8 mouse cellular contexts compared by ENCODE assay signal in genomic region chr6:138421191-138421613, GRCm38 (mm10).
DNase-seq lines count a peak whose midpoint lies in the region; ATAC-seq lines count a peak whose summit lies in the region.

No protein-coding gene starts in this region.

- intact Hi-C loops in gastrocnemius, postnatal 14 days (cut with DNase I; ENCODE audit: low total_unique reads), result no loop called here

- H3K27ac ChIP-seq in kidney, embryonic 15.5 days, result 0 out of 2 replicates have a peak overlapping the region, but pooled peaks have one; percentile 19
- 0 out of 2 replicates have a peak overlapping the region, but pooled peaks have one; percentile 20 for H3K27ac ChIP-seq in embryonic facial prominence, embryonic 11.5 days (replicated peaks; ENCODE audit: low read depth, low read length)
- peak overlapping the region; percentile 85 for H3K27ac ChIP-seq in hindbrain, embryonic 16.5 days (ENCODE audit: low read depth, low read length)

- peaks cover 51% of the 10 kb centered on the region for H3K27me3 ChIP-seq in kidney, embryonic 15.5 days
- peaks cover 5% of the 10 kb centered on the region; the same call in 1 of the 2 replicates for H3K27me3 ChIP-seq in embryonic facial prominence, embryonic 11.5 days (ENCODE audit: control insufficient read depth, insufficient read depth, low read length)
- no peaks in the 10 kb centered on the region for H3K27me3 ChIP-seq in hindbrain, embryonic 16.5 days (replicated peaks; ENCODE audit: control insufficient read depth, insufficient read depth, low read length)

- 3% methylated on average over 14 of the region's 14 CpGs for WGBS in kidney, embryonic 15.5 days
- under 1% methylated on average over 14 of the region's 14 CpGs for WGBS in embryonic facial prominence, embryonic 11.5 days
- 2% methylated on average over 14 of the region's 14 CpGs for WGBS in hindbrain, embryonic 16.5 days

- no peaks in the 10 kb centered on the region for H3K9me3 ChIP-seq in kidney, embryonic 15.5 days (replicated peaks)
- no peaks in the 10 kb centered on the region for H3K9me3 ChIP-seq in embryonic facial prominence, embryonic 11.5 days (replicated peaks; ENCODE audit: control insufficient read depth, low read length)
- no peaks in the 10 kb centered on the region for H3K9me3 ChIP-seq in hindbrain, embryonic 16.5 days (ENCODE audit: control insufficient read depth, low read length)

- 0 out of 2 replicates have a peak, but pooled peaks have one; percentile 13 for ATAC-seq in kidney, embryonic 15.5 days (replicated peaks; ENCODE audit: low FRiP score)
- ATAC-seq in embryonic facial prominence, embryonic 11.5 days (replicated peaks; ENCODE audit: insufficient number of reproducible peaks, low FRiP score, low TSS enrichment, low read depth), result peak; percentile 75; the same call in 1 of the 2 replicates
- ATAC-seq in hindbrain, embryonic 16.5 days, result peak; percentile 18; the same call in 1 of the 2 replicates

- H3K9ac ChIP-seq in kidney, embryonic 15.5 days, result no peak overlapping the region
- peak overlapping the region; percentile 45 for H3K9ac ChIP-seq in embryonic facial prominence, embryonic 11.5 days (replicated peaks; ENCODE audit: low read length)
- peak overlapping the region; percentile 66 for H3K9ac ChIP-seq in hindbrain, embryonic 16.5 days (ENCODE audit: low read depth, low read length)

- H3K4me2 ChIP-seq in kidney, embryonic 15.5 days, result peak overlapping the region; percentile 70
- peak overlapping the region; percentile 62 for H3K4me2 ChIP-seq in embryonic facial prominence, embryonic 11.5 days (ENCODE audit: low read depth, low read length)
- peak overlapping the region; percentile 82 for H3K4me2 ChIP-seq in hindbrain, embryonic 16.5 days (ENCODE audit: low read length)

- H3K4me1 ChIP-seq in kidney, embryonic 15.5 days, result peaks cover 29% of the 10 kb centered on the region
- H3K4me1 ChIP-seq in embryonic facial prominence, embryonic 11.5 days (ENCODE audit: control insufficient read depth, insufficient read depth, low read length), result no peaks in the 10 kb centered on the region
- H3K4me1 ChIP-seq in hindbrain, embryonic 16.5 days (ENCODE audit: control insufficient read depth, insufficient read depth, low read depth, low read length), result peaks cover 12% of the 10 kb centered on the region

- H3K36me3 ChIP-seq in kidney, embryonic 15.5 days, result no peaks in the 10 kb centered on the region
- no peaks in the 10 kb centered on the region for H3K36me3 ChIP-seq in embryonic facial prominence, embryonic 11.5 days (replicated peaks; ENCODE audit: control insufficient read depth, insufficient read depth, low read depth, low read length)
- H3K36me3 ChIP-seq in hindbrain, embryonic 16.5 days (ENCODE audit: control insufficient read depth, insufficient read depth, low read length), result no peaks in the 10 kb centered on the region

- peak overlapping the region; percentile 4 for H3K4me3 ChIP-seq in kidney, embryonic 15.5 days (replicated peaks)
- H3K4me3 ChIP-seq in embryonic facial prominence, embryonic 11.5 days (ENCODE audit: low read depth, low read length), result peak overlapping the region; percentile 32
- peak overlapping the region; percentile 56 for H3K4me3 ChIP-seq in hindbrain, embryonic 16.5 days (ENCODE audit: low read length)

- DNase-seq in kidney, adult 11 months, result no peak
- DNase-seq in embryonic facial prominence, embryonic 11.5 days (ENCODE audit: low spot score), result peak; percentile 67
- DNase-seq in neural tube, embryonic 10.5 days (ENCODE audit: extremely low spot score, low spot score), result peak; percentile 63
- DNase-seq in adrenal gland, adult 8-10 months, result no peak
- DNase-seq in gastrocnemius, postnatal 25 days, result no peak
- no peak for DNase-seq in gastrocnemius, postnatal 14 days

Comparison
In these comparisons a context has a peak if more than half of its experiments do, and no peak if none do; other contexts are left out.
1. ATAC-seq: peak in every context shown above with its lines; median percentile 75 in embryonic facial prominence, embryonic 11.5 days; 18 in hindbrain, embryonic 16.5 days; 13 in kidney, embryonic 15.5 days.
2. H3K27ac ChIP-seq: peak in every context shown above with its lines; median percentile 85 in hindbrain, embryonic 16.5 days; 20 in embryonic facial prominence, embryonic 11.5 days; 19 in kidney, embryonic 15.5 days.
3. H3K4me3 ChIP-seq: peak in every context shown above with its lines; median percentile 56 in hindbrain, embryonic 16.5 days; 32 in embryonic facial prominence, embryonic 11.5 days; 4 in kidney, embryonic 15.5 days.
4. DNase-seq: peak in embryonic facial prominence, embryonic 11.5 days (single experiment) and neural tube, embryonic 10.5 days (single experiment); none in kidney, adult 11 months (single experiment), adrenal gland, adult 8-10 months (single experiment), gastrocnemius, postnatal 25 days (single experiment) and gastrocnemius, postnatal 14 days (single experiment).
5. Peak in every context shown above with its lines, with median percentiles within 50 percentile points of each other: H3K4me2 ChIP-seq.